Mouse (Mus musculus): ENCODE measurements around the gene Aggf1. TPM values are rescaled to one million over a fixed set of nuclear protein-coding genes. Genes with fewer than 3 reads are reported as not detected.
A peak's percentile ranks its signal among the peaks of the same experiment; 100 is the strongest.
"Not testable (repeated sequence)": the region's sequence is repeated elsewhere in the genome, so short reads cannot be mapped to it uniquely, and the experiment has no call there.

The Aggf1 gene
- polyA plus RNA-seq, 1 experiment from 2014 or later: 38.0 TPM

GRCm38 (mm10) chr13:95382418-95382817 lies 7.3 kb upstream of the Aggf1 start:
- no peak for ATAC-seq
- WGBS: 86% methylated on average over 5 of the region's 5 CpGs
- Histone ChIP-seq H3K36me3 (ENCODE audit: control insufficient read depth, insufficient read depth, low read length) (no peaks in the 10 kb centered on the region), H3K9me3 (replicated peaks; ENCODE audit: control insufficient read depth, low read length) (no peaks in the 10 kb centered on the region), H3K27ac (ENCODE audit: low read depth, low read length) (no peak overlapping the region), H3K27me3 (replicated peaks; ENCODE audit: control insufficient read depth, insufficient read depth, low read length) (no peaks in the 10 kb centered on the region), H3K4me3 (ENCODE audit: low read depth, low read length) (no peak overlapping the region), H3K4me1 (ENCODE audit: control insufficient read depth, insufficient read depth, low read length) (no peaks in the 10 kb centered on the region), H3K4me2 (ENCODE audit: low read length) (no peak overlapping the region), H3K9ac (ENCODE audit: low read length) (no peak overlapping the region)
- no peak for DNase-seq (ENCODE audit: low spot score)

GRCm38 (mm10) chr13:95378696-95379095 lies 3.5 kb upstream of the Aggf1 start:
- Histone ChIP-seq H3K9ac (ENCODE audit: low read length) (no peak overlapping the region), H3K4me2 (ENCODE audit: low read length) (no peak overlapping the region), H3K4me1 (ENCODE audit: control insufficient read depth, insufficient read depth, low read length) (peaks cover 7% of the 10 kb centered on the region), H3K27ac (ENCODE audit: low read depth, low read length) (no peak overlapping the region), H3K27me3 (replicated peaks; ENCODE audit: control insufficient read depth, insufficient read depth, low read length) (no peaks in the 10 kb centered on the region), H3K36me3 (ENCODE audit: control insufficient read depth, insufficient read depth, low read length) (no peaks in the 10 kb centered on the region), H3K9me3 (replicated peaks; ENCODE audit: control insufficient read depth, low read length) (no peaks in the 10 kb centered on the region), H3K4me3 (ENCODE audit: low read depth, low read length) (no peak overlapping the region)
- ATAC-seq (no peak), DNase-seq (ENCODE audit: low spot score) (no peak)
- WGBS: 89% methylated on average over 3 of the region's 3 CpGs

- not testable (repeated sequence) for H3K9me3 ChIP-seq (replicated peaks; ENCODE audit: control insufficient read depth, low read length); ATAC-seq; H3K4me3 ChIP-seq (ENCODE audit: low read depth, low read length); DNase-seq (ENCODE audit: low spot score); H3K27ac ChIP-seq (ENCODE audit: low read depth, low read length); H3K27me3 ChIP-seq (replicated peaks; ENCODE audit: control insufficient read depth, insufficient read depth, low read length); H3K9ac ChIP-seq (ENCODE audit: low read length); H3K36me3 ChIP-seq (ENCODE audit: control insufficient read depth, insufficient read depth, low read length); H3K4me2 ChIP-seq (ENCODE audit: low read length)
- WGBS: 96% methylated on average over 11 of the region's 11 CpGs
- H3K4me1 ChIP-seq (ENCODE audit: control insufficient read depth, insufficient read depth, low read length): peaks cover 11% of the 10 kb centered on the region
Observed at GRCm38 (mm10) chr13:95376689-95377289, 1.6 kb upstream of the Aggf1 start.

- H3K36me3 ChIP-seq (ENCODE audit: control insufficient read depth, insufficient read depth, low read length): peaks cover 11% of the 10 kb centered on the region
- H3K9me3 ChIP-seq (replicated peaks; ENCODE audit: control insufficient read depth, low read length): no peaks in the 10 kb centered on the region
- peak; percentile 47 for ATAC-seq
- H3K4me3 ChIP-seq (ENCODE audit: low read depth, low read length): peak overlapping the region; percentile 99
- peak overlapping the region; percentile 44; the same call in 1 of the 2 replicates for H3K27ac ChIP-seq (ENCODE audit: low read depth, low read length)
- H3K27me3 ChIP-seq (replicated peaks; ENCODE audit: control insufficient read depth, insufficient read depth, low read length): no peaks in the 10 kb centered on the region
- H3K4me1 ChIP-seq (ENCODE audit: control insufficient read depth, insufficient read depth, low read length): peaks cover 11% of the 10 kb centered on the region
- WGBS: 27% methylated on average over 6 of the region's 6 CpGs
- DNase-seq (ENCODE audit: low spot score): no peak
- peak overlapping the region; percentile 94 for H3K9ac ChIP-seq (ENCODE audit: low read length)
- peak overlapping the region; percentile 91 for H3K4me2 ChIP-seq (ENCODE audit: low read length)
Observed at GRCm38 (mm10) chr13:95375554-95375914, 382 bp upstream of the Aggf1 start.

- WGBS: 92% methylated on average over 8 of the region's 8 CpGs
- H3K27ac ChIP-seq (ENCODE audit: low read depth, low read length): no peak overlapping the region
- H3K27me3 ChIP-seq (replicated peaks; ENCODE audit: control insufficient read depth, insufficient read depth, low read length): no peaks in the 10 kb centered on the region
- no peak for DNase-seq (ENCODE audit: low spot score)
- no peak overlapping the region for H3K4me3 ChIP-seq (ENCODE audit: low read depth, low read length)
- H3K36me3 ChIP-seq (ENCODE audit: control insufficient read depth, insufficient read depth, low read length): peaks cover 84% of the 10 kb centered on the region
- no peaks in the 10 kb centered on the region for H3K4me1 ChIP-seq (ENCODE audit: control insufficient read depth, insufficient read depth, low read length)
- no peak for ATAC-seq
- no peak overlapping the region for H3K9ac ChIP-seq (ENCODE audit: low read length)
- no peak overlapping the region for H3K4me2 ChIP-seq (ENCODE audit: low read length)
- no peaks in the 10 kb centered on the region for H3K9me3 ChIP-seq (replicated peaks; ENCODE audit: control insufficient read depth, low read length)
Observed at GRCm38 (mm10) chr13:95366356-95366755, 8.8 kb downstream of the Aggf1 start.

GRCm38 (mm10) chr13:95363440-95363839 lies 11.7 kb downstream of the Aggf1 start:
- Histone ChIP-seq H3K4me1 (ENCODE audit: control insufficient read depth, insufficient read depth, low read length) (no peaks in the 10 kb centered on the region), H3K27ac (ENCODE audit: low read depth, low read length) (no peak overlapping the region), H3K9me3 (replicated peaks; ENCODE audit: control insufficient read depth, low read length) (no peaks in the 10 kb centered on the region), H3K4me2 (ENCODE audit: low read length) (no peak overlapping the region), H3K36me3 (ENCODE audit: control insufficient read depth, insufficient read depth, low read length) (peaks cover 82% of the 10 kb centered on the region), H3K9ac (ENCODE audit: low read length) (no peak overlapping the region), H3K27me3 (replicated peaks; ENCODE audit: control insufficient read depth, insufficient read depth, low read length) (no peaks in the 10 kb centered on the region), H3K4me3 (ENCODE audit: low read depth, low read length) (no peak overlapping the region)
- no peak for ATAC-seq
- DNase-seq (ENCODE audit: low spot score): no peak
- 89% methylated on average over 4 of the region's 4 CpGs for WGBS

- H3K9ac ChIP-seq (ENCODE audit: low read length): no peak overlapping the region
- ATAC-seq (no peak), DNase-seq (ENCODE audit: low spot score) (no peak)
- WGBS: 91% methylated on average over 2 of the region's 2 CpGs
- H3K4me3 ChIP-seq (ENCODE audit: low read depth, low read length): no peak overlapping the region
- H3K4me2 ChIP-seq (ENCODE audit: low read length): no peak overlapping the region
- H3K27ac ChIP-seq (ENCODE audit: low read depth, low read length): no peak overlapping the region
- no peaks in the 10 kb centered on the region for H3K9me3 ChIP-seq (replicated peaks; ENCODE audit: control insufficient read depth, low read length)
- no peaks in the 10 kb centered on the region for H3K4me1 ChIP-seq (ENCODE audit: control insufficient read depth, insufficient read depth, low read length)
- no peaks in the 10 kb centered on the region for H3K27me3 ChIP-seq (replicated peaks; ENCODE audit: control insufficient read depth, insufficient read depth, low read length)
- peaks cover 89% of the 10 kb centered on the region for H3K36me3 ChIP-seq (ENCODE audit: control insufficient read depth, insufficient read depth, low read length)
Observed at GRCm38 (mm10) chr13:95358223-95358622, 16.9 kb downstream of the Aggf1 start.

- H3K9me3 ChIP-seq (replicated peaks; ENCODE audit: control insufficient read depth, low read length): no peaks in the 10 kb centered on the region
- H3K9ac ChIP-seq (ENCODE audit: low read length): no peak overlapping the region
- 88% methylated on average over 3 of the region's 3 CpGs for WGBS
- ATAC-seq: no peak
- H3K36me3 ChIP-seq (ENCODE audit: control insufficient read depth, insufficient read depth, low read length): peaks cover 34% of the 10 kb centered on the region
- H3K4me1 ChIP-seq (ENCODE audit: control insufficient read depth, insufficient read depth, low read length): no peaks in the 10 kb centered on the region
- no peak overlapping the region for H3K27ac ChIP-seq (ENCODE audit: low read depth, low read length)
- H3K4me2 ChIP-seq (ENCODE audit: low read length): no peak overlapping the region
- no peak overlapping the region for H3K4me3 ChIP-seq (ENCODE audit: low read depth, low read length)
- DNase-seq (ENCODE audit: low spot score): peak; percentile 28
- no peaks in the 10 kb centered on the region for H3K27me3 ChIP-seq (replicated peaks; ENCODE audit: control insufficient read depth, insufficient read depth, low read length)
Observed at GRCm38 (mm10) chr13:95348476-95348875, 26.7 kb downstream of the Aggf1 start.

GRCm38 (mm10) chr13:95347018-95347696 lies 28.0 kb downstream of the Aggf1 start:
- DNase-seq (ENCODE audit: low spot score) (peak; percentile 91), ATAC-seq (peak; percentile 69)
- 37% methylated on average over 8 of the region's 8 CpGs for WGBS
- Histone ChIP-seq H3K36me3 (ENCODE audit: control insufficient read depth, insufficient read depth, low read length) (peaks cover 23% of the 10 kb centered on the region), H3K4me1 (ENCODE audit: control insufficient read depth, insufficient read depth, low read length) (no peaks in the 10 kb centered on the region), H3K9ac (ENCODE audit: low read length) (no peak overlapping the region), H3K27ac (ENCODE audit: low read depth, low read length) (no peak overlapping the region), H3K9me3 (replicated peaks; ENCODE audit: control insufficient read depth, low read length) (no peaks in the 10 kb centered on the region), H3K27me3 (replicated peaks; ENCODE audit: control insufficient read depth, insufficient read depth, low read length) (no peaks in the 10 kb centered on the region), H3K4me2 (ENCODE audit: low read length) (no peak overlapping the region), H3K4me3 (ENCODE audit: low read depth, low read length) (no peak overlapping the region)
